Mouse (Mus musculus): ENCODE measurements around the gene Kcnk15. TPM values are rescaled to one million over a fixed set of nuclear protein-coding genes. Genes with fewer than 3 reads are reported as not detected.

The Kcnk15 gene
- total RNA-seq, 4 experiments from 2014 or later: not detected

Other genes starting within 250 kb of the Kcnk15 start
- gene Serinc3, start 208.5 kb upstream of the Kcnk15 start, total RNA-seq (2022): 100 to 1,000 TPM; 201 to 242 (median 213) TPM
- gene Pkig, start 195.3 kb upstream of the Kcnk15 start, total RNA-seq (2022): 10 to 100 TPM; 67.0 to 98.4 (median 83.6) TPM
- 1 to 10 TPM in 3 of 4 experiments, under 1 TPM in 1; 0.73 to 1.6 (median 1.5) TPM for gene Ada, start 103.4 kb upstream of the Kcnk15 start, total RNA-seq (2022)
- gene Ccn5, start 32.8 kb upstream of the Kcnk15 start, total RNA-seq (2022): under 1 TPM in 2 of 4 experiments, not detected in 2; 0.29 to 0.61 TPM
- 10 to 100 TPM; 34.0 to 50.8 (median 41.7) TPM for gene Rims4, start 65.0 kb downstream of the Kcnk15 start, total RNA-seq (2022)
- gene Ywhab, start 141.3 kb downstream of the Kcnk15 start, total RNA-seq (2022): 100 to 1,000 TPM; 458 to 531 (median 484) TPM
- 1 to 10 TPM in 1 of 4 experiments, under 1 TPM in 3; 0.45 to 1.5 (median 0.87) TPM for gene Pabpc1l, start 171.8 kb downstream of the Kcnk15 start, total RNA-seq (2022)
- gene Stk4, start 216.7 kb downstream of the Kcnk15 start, total RNA-seq (2022): 10 to 100 TPM; 41.1 to 55.7 (median 46.3) TPM
- 100 to 1,000 TPM; 108 to 114 (median 109) TPM for gene Tomm34, start 217.5 kb downstream of the Kcnk15 start, total RNA-seq (2022)